Mouse (Mus musculus) midbrain, embryonic 11.5 days (tissue): Measurements from ENCODE around the gene Sspo. TPM values are rescaled to one million over a fixed set of nuclear protein-coding genes. Genes with fewer than 3 reads are reported as not detected.
A peak's percentile ranks its signal among the peaks of the same experiment; 100 is the strongest.
"Not testable (repeated sequence)": the region's sequence is repeated elsewhere in the genome, so short reads cannot be mapped to it uniquely, and the experiment has no call there.

Source experiments
- ATAC-seq: fragments of 200-750 bp; cut with Nextera tagmentation; 2 replicates; pipeline ENCODE4 v1.8.0; 2017; ENCODE audit warnings: moderate TSS enrichment, moderate library complexity; ENCODE audit not compliant: low FRiP score
- DNase-seq: peaks from one replicate; pipeline ENCODE4 v3.0.0; 2015; ENCODE audit warnings: low spot score; ENCODE audit errors: missing footprints
- H3K27ac ChIP-seq: fragments of 300-500 bp; sonication (generic); 2 replicates; pipeline ENCODE4 v1.5.1; 2014; ENCODE audit warnings: low read depth, low read length
- H3K27me3 ChIP-seq: fragments of 300-500 bp; sonication (generic); 2 replicates; pipeline ENCODE4 v1.6.1; 2014; ENCODE audit warnings: mild to moderate bottlenecking, low read length, moderate library complexity, mixed read lengths; ENCODE audit not compliant: control insufficient read depth, insufficient read depth
- H3K36me3 ChIP-seq: fragments of 300-500 bp; sonication (generic); 2 replicates; pipeline ENCODE4 v1.6.1; 2014; ENCODE audit warnings: mild to moderate bottlenecking, low read length, moderate library complexity, mixed read lengths; ENCODE audit not compliant: control insufficient read depth, insufficient read depth
- H3K4me1 ChIP-seq: fragments of 300-500 bp; sonication (generic); 2 replicates; pipeline ENCODE4 v1.6.1; 2014; ENCODE audit warnings: low read length; ENCODE audit not compliant: control insufficient read depth, insufficient read depth
- H3K4me2 ChIP-seq: fragments of 300-500 bp; sonication (generic); 2 replicates; pipeline ENCODE4 v1.6.1; 2014; ENCODE audit warnings: mild to moderate bottlenecking, moderate library complexity
- H3K4me3 ChIP-seq: fragments of 300-500 bp; sonication (generic); 2 replicates; pipeline ENCODE4 v1.5.1; 2014; ENCODE audit warnings: low read depth, low read length
- H3K9ac ChIP-seq: fragments of 300-500 bp; sonication (generic); 2 replicates; pipeline ENCODE4 v1.6.1; 2014; ENCODE audit warnings: low read length
- H3K9me3 ChIP-seq: fragments of 300-500 bp; sonication (generic); 2 replicates; pipeline ENCODE4 v1.6.1; 2016; ENCODE audit warnings: low read length; ENCODE audit not compliant: control insufficient read depth
- WGBS: fragments of 180-500 bp; shearing (Covaris S2); extraction: QIAGEN DNeasy Blood & Tissue Kit; methylation state at CpG from one replicate; pipeline ENCODE4 v1.1.7; 2014; 5-methylcytosine and 5-hydroxymethylcytosine counted together
- polyA plus RNA-seq: library from polyadenylated mRNA; unstranded; fragments of >200 nt; fragmentation: Nextera tagmentation; extraction: Ambion mirVana; gene quantifications from 2 replicates; pipeline ENCODE4 v1.2.1, GENCODE M21; 2014

Sspo gene
- polyA plus RNA-seq, 1 experiment from 2014 or later: 0.10 TPM

GRCm38 (mm10) chr6:48493136-48493730 lies 45.2 kb downstream of the Sspo start:
- no peak for ATAC-seq
- Histone ChIP-seq H3K9ac (no peak overlapping the region), H3K27ac (no peak overlapping the region), H3K4me2 (no peak overlapping the region), H3K36me3 (no peaks in the 10 kb centered on the region), H3K4me1 (peaks cover 1% of the 10 kb centered on the region; the same call in 1 of the 2 replicates), H3K4me3 (no peak overlapping the region), H3K27me3 (no peaks in the 10 kb centered on the region), H3K9me3 (no peaks in the 10 kb centered on the region)
- WGBS: 7% methylated on average over 8 of the region's 8 CpGs
- no peak for DNase-seq

DNA sequence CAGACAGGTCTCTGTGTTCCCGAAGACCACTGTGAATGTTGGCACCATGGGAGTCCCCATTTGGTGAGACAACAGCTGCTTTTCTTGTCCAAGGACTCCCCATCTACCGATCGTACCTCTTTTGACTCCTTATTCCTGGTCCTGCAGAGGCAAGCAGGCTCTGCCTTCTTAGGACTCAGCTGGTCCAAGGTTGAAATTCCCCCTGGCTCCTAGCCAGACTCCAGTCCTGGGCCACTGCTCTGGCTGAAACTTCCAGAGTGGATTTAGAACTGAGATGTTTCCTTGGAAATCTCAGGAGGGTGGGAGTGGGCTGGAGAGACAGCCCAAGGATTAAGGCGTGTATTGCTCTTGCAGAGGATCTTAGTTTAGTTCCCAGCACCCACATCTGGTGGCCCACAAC lies 49.5 kb downstream of the Sspo start:
- ATAC-seq (no peak), DNase-seq (no peak)
- Histone ChIP-seq H3K4me1 (no peaks in the 10 kb centered on the region), H3K4me2 (no peak overlapping the region), H3K36me3 (no peaks in the 10 kb centered on the region), H3K9me3 (no peaks in the 10 kb centered on the region), H3K9ac (no peak overlapping the region), H3K27ac (no peak overlapping the region), H3K27me3 (no peaks in the 10 kb centered on the region), H3K4me3 (no peak overlapping the region)
- 88% methylated on average over 4 of the region's 4 CpGs for WGBS

- DNase-seq (no peak), ATAC-seq (peak; percentile 64)
- H3K9me3 ChIP-seq: no peaks in the 10 kb centered on the region
- no peak overlapping the region for H3K4me2 ChIP-seq
- H3K36me3 ChIP-seq: no peaks in the 10 kb centered on the region
- H3K27ac ChIP-seq: no peak overlapping the region
- peak overlapping the region; percentile 50; the same call in 1 of the 2 replicates for H3K4me3 ChIP-seq
- H3K9ac ChIP-seq: no peak overlapping the region
- 16% methylated on average over 2 of the region's 2 CpGs for WGBS
- no peaks in the 10 kb centered on the region for H3K27me3 ChIP-seq
- H3K4me1 ChIP-seq: peaks cover 5% of the 10 kb centered on the region; the same call in 1 of the 2 replicates
Measured at GRCm38 (mm10) chr6:48503847-48504240, 55.8 kb downstream of the Sspo start.

- peak overlapping the region; percentile 50 for H3K4me3 ChIP-seq
- peak; percentile 96 for DNase-seq
- peaks cover 5% of the 10 kb centered on the region; the same call in 1 of the 2 replicates for H3K4me1 ChIP-seq
- H3K27ac ChIP-seq: no peak overlapping the region
- ATAC-seq: peak; percentile 98
- H3K27me3 ChIP-seq: no peaks in the 10 kb centered on the region
- no peaks in the 10 kb centered on the region for H3K9me3 ChIP-seq
- H3K36me3 ChIP-seq: no peaks in the 10 kb centered on the region
- H3K4me2 ChIP-seq: peak overlapping the region; percentile 89
- peak overlapping the region; percentile 63 for H3K9ac ChIP-seq
- WGBS: under 1% methylated on average over 26 of the region's 26 CpGs
Measured at GRCm38 (mm10) chr6:48504241-48504854, 56.3 kb downstream of the Sspo start.

DNA sequence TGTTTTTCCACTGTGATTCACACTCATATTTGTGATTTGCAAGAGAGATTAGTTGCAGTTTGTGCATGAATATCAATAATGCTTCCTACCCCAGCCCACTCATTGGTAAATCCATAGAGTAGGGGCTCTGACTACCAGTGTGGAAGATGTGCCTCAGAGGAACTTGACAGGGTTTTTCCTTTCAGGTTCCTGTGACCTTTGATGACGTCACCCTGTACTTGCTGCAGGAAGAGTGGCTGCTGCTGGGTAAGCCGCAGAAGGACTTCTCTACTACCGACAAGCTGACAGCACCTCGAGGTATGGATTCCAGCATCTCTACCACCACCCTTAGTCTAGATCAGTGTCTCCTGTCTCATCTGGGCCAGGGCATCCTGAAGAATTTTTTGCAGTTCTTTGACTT lies 60.1 kb downstream of the Sspo start:
- Histone ChIP-seq H3K27me3 (no peaks in the 10 kb centered on the region), H3K36me3 (no peaks in the 10 kb centered on the region), H3K4me2 (no peak overlapping the region), H3K27ac (no peak overlapping the region), H3K9me3 (no peaks in the 10 kb centered on the region), H3K4me1 (peaks cover 5% of the 10 kb centered on the region; the same call in 1 of the 2 replicates), H3K4me3 (no peak overlapping the region), H3K9ac (no peak overlapping the region)
- WGBS: 79% methylated on average over 4 of the region's 4 CpGs
- ATAC-seq: no peak
- DNase-seq: no peak

DNA sequence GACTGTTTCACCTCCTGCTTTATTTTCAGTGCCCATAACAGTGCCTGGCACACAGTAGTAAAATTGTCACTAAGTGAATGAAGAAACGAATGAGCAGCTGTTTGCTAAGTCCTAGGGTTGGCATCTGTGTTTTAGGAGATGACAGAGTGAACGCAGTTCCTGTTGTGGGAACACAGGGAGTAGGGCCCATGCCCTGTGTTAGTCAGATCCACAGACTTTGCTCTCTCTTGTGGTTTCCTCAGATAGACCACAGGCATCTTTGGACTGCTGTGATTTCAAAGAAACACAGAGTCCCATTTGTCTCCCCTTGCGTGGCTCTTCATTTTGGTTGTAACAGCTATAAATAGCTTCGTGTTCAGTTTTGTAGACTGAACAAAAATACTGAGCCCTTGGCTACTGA lies 62.4 kb downstream of the Sspo start:
- Histone ChIP-seq H3K4me3 (no peak overlapping the region), H3K9ac (no peak overlapping the region), H3K27me3 (no peaks in the 10 kb centered on the region), H3K4me2 (no peak overlapping the region), H3K36me3 (no peaks in the 10 kb centered on the region), H3K9me3 (no peaks in the 10 kb centered on the region), H3K27ac (no peak overlapping the region), H3K4me1 (no peaks in the 10 kb centered on the region)
- DNase-seq (peak; percentile 64), ATAC-seq (no peak)
- WGBS: 88% methylated on average over 4 of the region's 4 CpGs

GRCm38 (mm10) chr6:48511861-48512260 lies 63.8 kb downstream of the Sspo start:
- no peaks in the 10 kb centered on the region for H3K9me3 ChIP-seq
- 90% methylated on average over 7 of the region's 7 CpGs for WGBS

GRCm38 (mm10) chr6:48524882-48525281 lies 76.9 kb downstream of the Sspo start:
- not testable (repeated sequence) for H3K4me1 ChIP-seq, H3K4me2 ChIP-seq, H3K36me3 ChIP-seq, ATAC-seq, H3K9ac ChIP-seq, H3K9me3 ChIP-seq, DNase-seq, H3K27me3 ChIP-seq, H3K27ac ChIP-seq, H3K4me3 ChIP-seq
- WGBS: 95% methylated on average over 13 of the region's 16 CpGs

More at GRCm38 (mm10) chr6:48511861-48512260, 63.8 kb downstream of the Sspo start:
- Histone ChIP-seq H3K9ac (no peak overlapping the region), H3K4me2 (no peak overlapping the region), H3K27ac (no peak overlapping the region), H3K27me3 (no peaks in the 10 kb centered on the region), H3K4me1 (no peaks in the 10 kb centered on the region), H3K4me3 (no peak overlapping the region), H3K36me3 (no peaks in the 10 kb centered on the region)
- DNase-seq (no peak), ATAC-seq (no peak)

DNA sequence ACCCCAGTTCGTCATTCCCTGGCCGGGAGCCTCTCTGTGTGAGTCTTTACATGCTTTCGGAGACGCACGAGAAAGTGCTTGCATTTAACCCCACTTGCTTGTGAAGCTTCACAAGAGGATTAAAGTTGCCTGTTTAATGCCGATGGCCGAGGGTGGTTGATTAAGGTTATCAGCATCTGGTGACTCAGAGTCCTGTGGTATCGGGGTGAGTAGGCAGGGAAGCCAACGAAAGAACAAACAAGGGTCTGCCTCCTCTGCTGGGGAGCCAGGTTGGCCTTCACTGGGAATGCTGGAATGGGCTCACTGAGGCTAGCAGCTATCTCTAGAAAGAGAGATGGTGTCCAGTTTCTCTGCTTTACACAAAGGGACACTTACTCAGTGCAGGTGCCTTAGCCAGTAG lies 79.9 kb downstream of the Sspo start:
- Histone ChIP-seq H3K27ac (no peak overlapping the region), H3K9me3 (no peaks in the 10 kb centered on the region), H3K27me3 (no peaks in the 10 kb centered on the region), H3K4me1 (no peaks in the 10 kb centered on the region), H3K36me3 (no peaks in the 10 kb centered on the region), H3K9ac (no peak overlapping the region), H3K4me2 (no peak overlapping the region), H3K4me3 (no peak overlapping the region)
- 80% methylated on average over 9 of the region's 9 CpGs for WGBS
- DNase-seq (no peak), ATAC-seq (no peak)
